In the genomic region with DNA sequence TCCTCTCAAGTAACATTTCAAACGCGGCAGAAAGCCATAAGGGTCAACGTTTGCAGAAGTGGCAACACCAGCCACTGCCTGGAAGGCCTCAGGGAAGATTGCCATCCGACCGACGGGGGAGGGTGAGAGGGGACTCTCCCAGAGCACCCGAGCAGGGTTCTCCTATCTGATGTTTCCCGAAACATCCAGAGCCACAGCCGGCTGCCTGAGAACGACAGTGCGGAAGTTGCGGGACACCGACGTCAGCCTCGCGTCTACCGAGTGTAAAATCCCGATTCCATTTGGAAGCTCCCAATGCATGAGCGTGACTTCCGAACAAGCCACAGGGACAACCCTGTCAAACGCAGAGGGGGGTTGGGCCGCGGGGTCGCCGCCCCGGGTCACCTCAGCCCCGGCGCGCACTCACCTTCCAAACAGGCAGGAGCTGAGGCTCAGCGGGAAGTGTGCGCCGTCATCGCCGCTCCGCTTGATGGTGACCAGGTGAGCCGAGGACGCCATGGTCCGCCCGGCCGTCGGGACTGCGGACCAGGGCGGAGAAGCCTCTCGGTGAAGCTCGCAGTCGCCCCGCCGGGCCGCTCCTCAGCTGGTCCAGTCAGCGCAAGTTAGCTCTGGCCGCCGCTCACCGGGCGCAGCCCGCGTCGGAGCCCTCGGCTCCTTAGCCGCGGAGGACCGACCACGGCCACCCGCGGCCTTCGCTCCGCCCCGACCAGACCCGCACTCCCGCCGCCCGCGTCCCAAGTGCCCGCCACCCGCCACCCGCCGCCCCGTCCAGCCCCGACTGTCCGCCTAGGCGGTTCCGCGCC, we compare ENCODE assay signal across 8 mouse cellular contexts. TPM values are rescaled to one million over a fixed set of nuclear protein-coding genes. Genes with fewer than 3 reads are reported as not detected.
DNase-seq lines count a peak whose midpoint lies in the region; ATAC-seq lines count a peak whose summit lies in the region.

A gene (minus strand): TSS at position 720 of the 803 bp plus-strand sequence.

- peaks cover 20% of the 10 kb centered on the region for H3K4me1 ChIP-seq in heart, embryonic 12.5 days (replicated peaks)
- peaks cover 39% of the 10 kb centered on the region for H3K4me1 ChIP-seq in midbrain, embryonic 10.5 days

- H3K4me2 ChIP-seq in heart, embryonic 12.5 days, result peak within 1 kb of the TSS; percentile 72

- peak; percentile 40 for ATAC-seq in common myeloid progenitor, adult 5-6 weeks (replicated peaks; ENCODE audit: low read depth, poor library complexity, severe bottlenecking)
- ATAC-seq in heart, embryonic 12.5 days (ENCODE audit: insufficient number of reproducible peaks, low FRiP score), result peak; percentile 59

- DNase-seq in urinary bladder, postnatal 25 days (ENCODE audit: low spot score), result peak; percentile 12
- no peak for DNase-seq in urinary bladder, adult 2 months (ENCODE audit: low spot score)
- peak; percentile 18 to 45 for DNase-seq in kidney, postnatal 25 days
- DNase-seq in midbrain, embryonic 10.5 days (ENCODE audit: low spot score), result no peak
- peak; percentile 60 for DNase-seq in testis, postnatal 10 days (ENCODE audit: low spot score)
- DNase-seq in frontal cortex, postnatal 14 days (ENCODE audit: low spot score in 2 of 2), result no peak

- H3K27me3 ChIP-seq in heart, embryonic 12.5 days (replicated peaks), result no peaks in the 10 kb centered on the region
- H3K27me3 ChIP-seq in midbrain, embryonic 10.5 days (ENCODE audit: low read depth, poor library complexity, severe bottlenecking), result no peaks in the 10 kb centered on the region; the same call in 1 of the 2 replicates

- peak within 1 kb of the TSS; percentile 75 for H3K27ac ChIP-seq in heart, embryonic 12.5 days (ENCODE audit: poor library complexity, severe bottlenecking)
- H3K27ac ChIP-seq in midbrain, embryonic 10.5 days (replicated peaks), result peak within 1 kb of the TSS; percentile 99

- peak within 1 kb of the TSS; percentile 96 for H3K4me3 ChIP-seq in heart, embryonic 12.5 days
- H3K4me3 ChIP-seq in midbrain, embryonic 10.5 days, result peak within 1 kb of the TSS; percentile 95

- H3K36me3 ChIP-seq in heart, embryonic 12.5 days, result peaks cover 7% of the 10 kb centered on the region; the same call in 1 of the 2 replicates
- H3K36me3 ChIP-seq in midbrain, embryonic 10.5 days, result peaks cover 22% of the 10 kb centered on the region

- H3K9me3 ChIP-seq in heart, embryonic 12.5 days (replicated peaks), result no peaks in the 10 kb centered on the region
- no peaks in the 10 kb centered on the region for H3K9me3 ChIP-seq in midbrain, embryonic 10.5 days (replicated peaks)

- peak within 1 kb of the TSS; percentile 89 for H3K9ac ChIP-seq in heart, embryonic 12.5 days

- WGBS in heart, embryonic 12.5 days, result under 1% methylated on average over 80 of the region's 82 CpGs
- WGBS in midbrain, embryonic 10.5 days, result under 1% methylated on average over 70 of the region's 82 CpGs

RNA-seq across cellular contexts. Expression of the gene that starts here (rescaled TPM):
- 1.6 and 2.5 TPM in 2 replicates for polyA plus RNA-seq in urinary bladder, adult 2 months (2012; rRNA removed)
- 396 and 444 TPM in 2 replicates for total RNA-seq in common myeloid progenitor, adult 5-6 weeks (2017)
- 39.2 and 42.6 TPM in 2 replicates for polyA plus RNA-seq in heart, embryonic 12.5 days (2016; fragmentation: Nextera tagmentation; extraction: Ambion mirVana)
- 43.3 and 47.1 TPM in 2 replicates for polyA plus RNA-seq in midbrain, embryonic 10.5 days (2016; fragmentation: Nextera tagmentation; extraction: Ambion mirVana)

Comparison
In these comparisons a context has a peak if more than half of its experiments do, and no peak if none do; other contexts are left out.
1. RNA of the gene that starts here (polyA plus RNA-seq): 43.3 to 47.1 TPM in midbrain, embryonic 10.5 days and 39.2 to 42.6 TPM in heart, embryonic 12.5 days; 1.6 to 2.5 TPM in urinary bladder, adult 2 months; every median in the first group is over 10 times any median in the second.
2. DNase-seq: peak in urinary bladder, postnatal 25 days (single experiment), kidney, postnatal 25 days (2 of 2) and testis, postnatal 10 days (single experiment); none in urinary bladder, adult 2 months (single experiment), midbrain, embryonic 10.5 days (single experiment) and frontal cortex, postnatal 14 days (0 of 2).